18 mouse cellular contexts compared by ENCODE assay signal in the genomic region with DNA sequence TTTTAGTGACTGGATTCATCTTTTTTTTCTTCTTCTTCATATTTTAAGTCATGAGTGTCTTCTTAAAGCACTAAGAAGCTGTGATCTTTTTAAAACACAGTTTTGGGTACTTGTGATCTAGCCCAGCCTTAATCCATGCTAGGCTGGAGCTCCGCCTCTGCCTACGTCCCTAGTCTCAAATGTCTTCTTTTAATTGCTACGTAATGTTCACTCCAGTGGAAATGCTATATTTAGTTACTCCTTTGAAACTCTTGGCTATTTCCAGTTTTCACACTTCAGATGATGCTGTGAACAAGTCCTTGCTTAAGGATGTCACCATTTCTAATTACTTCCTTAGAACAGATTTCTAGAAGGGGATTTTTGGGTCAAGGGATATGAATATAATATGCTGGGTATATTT. TPM values are rescaled to one million over a fixed set of nuclear protein-coding genes. Genes with fewer than 3 reads are reported as not detected.
DNase-seq lines count a peak whose midpoint lies in the region; ATAC-seq and TF ChIP-seq lines count a peak whose summit lies in the region.
"Had no signal": no experiment of that assay in that cellular context is flagged by ENCODE, and none has a peak within 500 bp of the region (broad histone marks: within the 10 kb centered on the region; RNA-seq: fewer than 3 reads in every experiment).

No protein-coding gene starts in this region.

- no peaks in the 10 kb centered on the region for H3K9me3 ChIP-seq in forebrain, postnatal 0 days (ENCODE audit: low read length)
- H3K9me3 ChIP-seq in forebrain, embryonic 11.5 days (ENCODE audit: control insufficient read depth, low read length): no peaks in the 10 kb centered on the region
- H3K9me3 ChIP-seq in hindbrain, postnatal 0 days (ENCODE audit: low read length): no peaks in the 10 kb centered on the region
- H3K9me3 ChIP-seq in hindbrain, embryonic 16.5 days (ENCODE audit: control insufficient read depth, low read length): no peaks in the 10 kb centered on the region
- H3K9me3 ChIP-seq: embryonic facial prominence, embryonic 10.5 days; embryonic facial prominence, embryonic 12.5 days; forebrain, embryonic 13.5 days; forebrain, embryonic 15.5 days had no signal

- H3K36me3 ChIP-seq in forebrain, postnatal 0 days (ENCODE audit: insufficient read depth): peaks cover 90% of the 10 kb centered on the region
- peaks cover 5% of the 10 kb centered on the region for H3K36me3 ChIP-seq in forebrain, embryonic 11.5 days (ENCODE audit: control insufficient read depth, insufficient read depth, low read length)
- peaks cover 62% of the 10 kb centered on the region for H3K36me3 ChIP-seq in hindbrain, postnatal 0 days (ENCODE audit: insufficient read depth, low read length)
- peaks cover 40% of the 10 kb centered on the region for H3K36me3 ChIP-seq in hindbrain, embryonic 16.5 days (ENCODE audit: control insufficient read depth, insufficient read depth, low read length)
- H3K36me3 ChIP-seq: embryonic facial prominence, embryonic 12.5 days had no signal

- no peak overlapping the region for H3K27ac ChIP-seq in forebrain, postnatal 0 days (ENCODE audit: low read depth, low read length)
- H3K27ac ChIP-seq in forebrain, embryonic 11.5 days (ENCODE audit: low read depth, low read length): no peak overlapping the region
- no peak overlapping the region for H3K27ac ChIP-seq in hindbrain, postnatal 0 days
- H3K27ac ChIP-seq in hindbrain, embryonic 16.5 days (ENCODE audit: low read depth, low read length): no peak overlapping the region
- H3K27ac ChIP-seq in olfactory bulb, adult 2 months (ENCODE audit: insufficient read depth, low read depth, low read length): peak overlapping the region; percentile 20; the same call in 1 of the 2 replicates
- H3K27ac ChIP-seq: embryonic facial prominence, embryonic 10.5 days; embryonic facial prominence, embryonic 12.5 days; forebrain, embryonic 13.5 days; forebrain, embryonic 15.5 days had no signal

- no peaks in the 10 kb centered on the region for H3K27me3 ChIP-seq in forebrain, postnatal 0 days (ENCODE audit: insufficient read depth, low read length)
- H3K27me3 ChIP-seq in forebrain, embryonic 11.5 days (ENCODE audit: control insufficient read depth, insufficient read depth, low read length): no peaks in the 10 kb centered on the region
- H3K27me3 ChIP-seq in hindbrain, postnatal 0 days (ENCODE audit: insufficient read depth, low read length): no peaks in the 10 kb centered on the region
- no peaks in the 10 kb centered on the region for H3K27me3 ChIP-seq in hindbrain, embryonic 16.5 days (replicated peaks; ENCODE audit: control insufficient read depth, insufficient read depth, low read length)
- H3K27me3 ChIP-seq: embryonic facial prominence, embryonic 12.5 days; forebrain, embryonic 13.5 days; forebrain, embryonic 15.5 days had no signal

- DNase-seq in forebrain, postnatal 0 days: no peak
- DNase-seq in forebrain, embryonic 11.5 days (ENCODE audit: low spot score): no peak
- no peak for DNase-seq in hindbrain, postnatal 0 days (ENCODE audit: low spot score)
- no peak for DNase-seq in layer of hippocampus, adult 18-20 months (ENCODE audit: low spot score in 2 of 2)
- DNase-seq: adrenal gland, adult 2 months; adrenal gland, postnatal 10 days; adrenal gland, postnatal 25 days; cerebellum, adult 11-12 months; cerebellum, adult 2 months; cerebellum, adult 9-10 months; cerebellum, postnatal 10 days; cerebellum, postnatal 25 days had no signal

- peak; percentile 42 for ATAC-seq in forebrain, postnatal 0 days
- ATAC-seq in forebrain, embryonic 11.5 days (replicated peaks; ENCODE audit: low FRiP score): no peak
- 0 out of 2 replicates have a peak, but pooled peaks have one; percentile 24 for ATAC-seq in hindbrain, postnatal 0 days
- no peak for ATAC-seq in hindbrain, embryonic 16.5 days
- ATAC-seq: forebrain, embryonic 13.5 days; forebrain, embryonic 15.5 days had no signal

- no peaks in the 10 kb centered on the region for H3K4me1 ChIP-seq in forebrain, postnatal 0 days (ENCODE audit: insufficient read depth)
- no peaks in the 10 kb centered on the region for H3K4me1 ChIP-seq in forebrain, embryonic 11.5 days (replicated peaks; ENCODE audit: control insufficient read depth, insufficient read depth, low read length)
- no peaks in the 10 kb centered on the region for H3K4me1 ChIP-seq in hindbrain, postnatal 0 days (ENCODE audit: insufficient read depth, low read length)
- H3K4me1 ChIP-seq in hindbrain, embryonic 16.5 days (ENCODE audit: control insufficient read depth, insufficient read depth, low read depth, low read length): no peaks in the 10 kb centered on the region
- H3K4me1 ChIP-seq in olfactory bulb, adult 2 months (ENCODE audit: control insufficient read depth, insufficient read depth, low read length): peaks cover 4% of the 10 kb centered on the region; the same call in 1 of the 2 replicates
- H3K4me1 ChIP-seq: embryonic facial prominence, embryonic 10.5 days; embryonic facial prominence, embryonic 12.5 days; forebrain, embryonic 13.5 days; forebrain, embryonic 15.5 days had no signal

- no peak for TF ChIP-seq CTCF in forebrain, postnatal 0 days (IDR thresholded peaks at IDR 0.05; ENCODE audit: low read depth)
- no peak for TF ChIP-seq CTCF in hindbrain, postnatal 0 days (IDR thresholded peaks at IDR 0.05; ENCODE audit: low read depth)
- no peak for TF ChIP-seq CTCF in olfactory bulb, adult 2 months (IDR thresholded peaks at IDR 0.05; ENCODE audit: insufficient read depth, low read depth, low read length)

- no peak for TF ChIP-seq POLR2A in olfactory bulb, adult 2 months (IDR thresholded peaks at IDR 0.05; ENCODE audit: insufficient read depth, low read depth, low read length)

- 56% methylated on average over 3 of the region's 3 CpGs for WGBS in forebrain, postnatal 0 days
- WGBS in forebrain, embryonic 11.5 days: 90% methylated on average over 3 of the region's 3 CpGs
- 77% methylated on average over 3 of the region's 3 CpGs for WGBS in hindbrain, postnatal 0 days
- WGBS in hindbrain, embryonic 16.5 days: 82% methylated on average over 3 of the region's 3 CpGs
- 43% methylated on average over 3 of the region's 3 CpGs for WGBS in olfactory bulb, adult 2 months

- H3K4me3 ChIP-seq in forebrain, postnatal 0 days (ENCODE audit: low read depth, low read length): no peak overlapping the region
- H3K4me3 ChIP-seq in forebrain, embryonic 11.5 days (ENCODE audit: low read depth, low read length): no peak overlapping the region
- no peak overlapping the region for H3K4me3 ChIP-seq in hindbrain, postnatal 0 days (ENCODE audit: low read length)
- no peak overlapping the region for H3K4me3 ChIP-seq in hindbrain, embryonic 16.5 days (ENCODE audit: low read length)
- no peak overlapping the region for H3K4me3 ChIP-seq in olfactory bulb, adult 2 months (ENCODE audit: insufficient read depth, low read depth, low read length)
- H3K4me3 ChIP-seq: embryonic facial prominence, embryonic 10.5 days; embryonic facial prominence, embryonic 12.5 days; forebrain, embryonic 13.5 days; forebrain, embryonic 15.5 days had no signal

- H3K9ac ChIP-seq in forebrain, postnatal 0 days: no peak overlapping the region
- H3K9ac ChIP-seq in forebrain, embryonic 11.5 days (ENCODE audit: low read length): no peak overlapping the region
- H3K9ac ChIP-seq in hindbrain, postnatal 0 days (replicated peaks; ENCODE audit: low read length): no peak overlapping the region
- H3K9ac ChIP-seq in hindbrain, embryonic 16.5 days (ENCODE audit: low read depth, low read length): no peak overlapping the region
- H3K9ac ChIP-seq: embryonic facial prominence, embryonic 12.5 days; forebrain, embryonic 13.5 days; forebrain, embryonic 15.5 days had no signal

- no peak overlapping the region for H3K4me2 ChIP-seq in forebrain, postnatal 0 days (ENCODE audit: low read depth)
- H3K4me2 ChIP-seq in forebrain, embryonic 11.5 days (ENCODE audit: low read depth, low read length, severe bottlenecking): no peak overlapping the region
- no peak overlapping the region for H3K4me2 ChIP-seq in hindbrain, postnatal 0 days (ENCODE audit: low read depth, low read length)
- no peak overlapping the region for H3K4me2 ChIP-seq in hindbrain, embryonic 16.5 days (ENCODE audit: low read length)
- H3K4me2 ChIP-seq: embryonic facial prominence, embryonic 12.5 days; forebrain, embryonic 13.5 days; forebrain, embryonic 15.5 days had no signal

RNA-seq across cellular contexts. Expression of gene Mapre3, which starts 24.4 kb away (rescaled TPM):
- total RNA-seq in forebrain, postnatal 0 days (2014; rRNA removed): 48.2 and 55.0 TPM in 2 replicates
- 113 and 141 TPM in 2 replicates for polyA plus RNA-seq in forebrain, postnatal 0 days (2015; fragmentation: Nextera tagmentation; extraction: Ambion mirVana)
- 37.5 and 39.7 TPM in 2 replicates for polyA plus RNA-seq in forebrain, embryonic 11.5 days (2014; fragmentation: Nextera tagmentation; extraction: Ambion mirVana)
- 51.7 and 55.8 TPM in 2 replicates for total RNA-seq in hindbrain, postnatal 0 days (2014; rRNA removed)
- 134 and 137 TPM in 2 replicates for polyA plus RNA-seq in hindbrain, postnatal 0 days (2015; fragmentation: Nextera tagmentation; extraction: Ambion mirVana)
- polyA plus RNA-seq in hindbrain, embryonic 16.5 days (2015; fragmentation: Nextera tagmentation; extraction: Ambion mirVana): 151 and 153 TPM in 2 replicates
- not detected in 2 replicates for polyA plus RNA-seq in olfactory bulb, adult 2 months (2012; ENCODE audit: insufficient read depth, insufficient read length, low replicate concordance, missing spikeins)
- 100 to 1,000 TPM; 216 to 227 TPM for total RNA-seq in layer of hippocampus, adult 18-20 months (2021)

Comparison
In these comparisons a context has a peak if more than half of its experiments do, and no peak if none do; other contexts are left out.
1. ATAC-seq: peak in forebrain, postnatal 0 days (single experiment) and hindbrain, postnatal 0 days (single experiment); none in forebrain, embryonic 11.5 days (single experiment) and hindbrain, embryonic 16.5 days (single experiment).
2. RNA of gene Mapre3, which starts 24.4 kb away (polyA plus RNA-seq): 151 to 153 TPM in hindbrain, embryonic 16.5 days, 113 to 141 TPM in forebrain, postnatal 0 days, 134 to 137 TPM in hindbrain, postnatal 0 days and 37.5 to 39.7 TPM in forebrain, embryonic 11.5 days; not detected in olfactory bulb, adult 2 months; every median in the first group is over 10 times any median in the second.